Mouse (Mus musculus): Measurements from ENCODE around the gene Zfhx3. TPM values are rescaled to one million over a fixed set of nuclear protein-coding genes. Genes with fewer than 3 reads are reported as not detected.

Zfhx3 gene
- polyA plus RNA-seq, 1 experiment: 2.5 TPM

- Histone ChIP-seq H3K36me3 (ENCODE audit: control insufficient read depth, insufficient read depth, low read length) (no peaks in the 10 kb centered on the region), H3K27ac (ENCODE audit: insufficient read depth, low read depth, low read length) (no peak overlapping the region), H3K4me1 (ENCODE audit: control insufficient read depth, insufficient read depth, low read length) (no peaks in the 10 kb centered on the region), H3K4me3 (ENCODE audit: insufficient read depth, low read depth, low read length) (no peak overlapping the region), H3K27me3 (replicated peaks; ENCODE audit: control insufficient read depth, insufficient read depth, low read length) (no peaks in the 10 kb centered on the region)
- no peak for TF ChIP-seq POLR2A (IDR thresholded peaks at IDR 0.05; ENCODE audit: low read depth, low read length)
- no peak for TF ChIP-seq CTCF (conservative IDR thresholded peaks at IDR 0.05; ENCODE audit: insufficient read depth, insufficient read length, low read depth, low read length)
- 86% methylated on average over 3 of the region's 3 CpGs for WGBS
- DNase-seq: no peak
Observed at GRCm38 (mm10) chr8:108796882-108797281, 854.4 kb downstream of the Zfhx3 start.

GRCm38 (mm10) chr8:108798012-108798411 is 855.6 kb downstream of the Zfhx3 start:
- DNase-seq: peak; percentile 94
- TF ChIP-seq CTCF (conservative IDR thresholded peaks at IDR 0.05; ENCODE audit: insufficient read depth, insufficient read length, low read depth, low read length): no peak
- TF ChIP-seq POLR2A (IDR thresholded peaks at IDR 0.05; ENCODE audit: low read depth, low read length): no peak
- Histone ChIP-seq H3K4me3 (ENCODE audit: insufficient read depth, low read depth, low read length) (no peak overlapping the region), H3K4me1 (ENCODE audit: control insufficient read depth, insufficient read depth, low read length) (no peaks in the 10 kb centered on the region), H3K27me3 (replicated peaks; ENCODE audit: control insufficient read depth, insufficient read depth, low read length) (no peaks in the 10 kb centered on the region), H3K27ac (ENCODE audit: insufficient read depth, low read depth, low read length) (no peak overlapping the region), H3K36me3 (ENCODE audit: control insufficient read depth, insufficient read depth, low read length) (no peaks in the 10 kb centered on the region)
- 21% methylated on average over 12 of the region's 12 CpGs for WGBS

- H3K4me3 ChIP-seq (ENCODE audit: insufficient read depth, low read depth, low read length): no peak overlapping the region
- 91% methylated on average over 6 of the region's 6 CpGs for WGBS
- H3K27me3 ChIP-seq (replicated peaks; ENCODE audit: control insufficient read depth, insufficient read depth, low read length): no peaks in the 10 kb centered on the region
- H3K27ac ChIP-seq (ENCODE audit: insufficient read depth, low read depth, low read length): no peak overlapping the region
- TF ChIP-seq CTCF (conservative IDR thresholded peaks at IDR 0.05; ENCODE audit: insufficient read depth, insufficient read length, low read depth, low read length): no peak
- no peak for TF ChIP-seq POLR2A (IDR thresholded peaks at IDR 0.05; ENCODE audit: low read depth, low read length)
- H3K4me1 ChIP-seq (ENCODE audit: control insufficient read depth, insufficient read depth, low read length): no peaks in the 10 kb centered on the region
- DNase-seq: no peak
- no peaks in the 10 kb centered on the region for H3K36me3 ChIP-seq (ENCODE audit: control insufficient read depth, insufficient read depth, low read length)
Observed at GRCm38 (mm10) chr8:108799250-108799649, 856.8 kb downstream of the Zfhx3 start.

GRCm38 (mm10) chr8:108800357-108800756 is 857.9 kb downstream of the Zfhx3 start:
- no peaks in the 10 kb centered on the region for H3K36me3 ChIP-seq (ENCODE audit: control insufficient read depth, insufficient read depth, low read length)
- TF ChIP-seq POLR2A (IDR thresholded peaks at IDR 0.05; ENCODE audit: low read depth, low read length) (no peak), CTCF (conservative IDR thresholded peaks at IDR 0.05; ENCODE audit: insufficient read depth, insufficient read length, low read depth, low read length) (no peak)
- DNase-seq: no peak
- no peak overlapping the region for H3K4me3 ChIP-seq (ENCODE audit: insufficient read depth, low read depth, low read length)
- WGBS: 94% methylated on average over 15 of the region's 15 CpGs
- H3K27me3 ChIP-seq (replicated peaks; ENCODE audit: control insufficient read depth, insufficient read depth, low read length): no peaks in the 10 kb centered on the region
- no peaks in the 10 kb centered on the region for H3K4me1 ChIP-seq (ENCODE audit: control insufficient read depth, insufficient read depth, low read length)
- no peak overlapping the region for H3K27ac ChIP-seq (ENCODE audit: insufficient read depth, low read depth, low read length)

GRCm38 (mm10) chr8:108803017-108803416 is 860.6 kb downstream of the Zfhx3 start:
- no peak for TF ChIP-seq POLR2A (IDR thresholded peaks at IDR 0.05; ENCODE audit: low read depth, low read length)
- TF ChIP-seq CTCF (conservative IDR thresholded peaks at IDR 0.05; ENCODE audit: insufficient read depth, insufficient read length, low read depth, low read length): no peak
- H3K4me1 ChIP-seq (ENCODE audit: control insufficient read depth, insufficient read depth, low read length): no peaks in the 10 kb centered on the region
- H3K4me3 ChIP-seq (ENCODE audit: insufficient read depth, low read depth, low read length): no peak overlapping the region
- 68% methylated on average over 6 of the region's 6 CpGs for WGBS
- no peak overlapping the region for H3K27ac ChIP-seq (ENCODE audit: insufficient read depth, low read depth, low read length)
- no peaks in the 10 kb centered on the region for H3K36me3 ChIP-seq (ENCODE audit: control insufficient read depth, insufficient read depth, low read length)
- H3K27me3 ChIP-seq (replicated peaks; ENCODE audit: control insufficient read depth, insufficient read depth, low read length): no peaks in the 10 kb centered on the region
- DNase-seq: no peak

GRCm38 (mm10) chr8:108811694-108812093 is 869.2 kb downstream of the Zfhx3 start:
- no peak for TF ChIP-seq CTCF (conservative IDR thresholded peaks at IDR 0.05; ENCODE audit: insufficient read depth, insufficient read length, low read depth, low read length)
- TF ChIP-seq POLR2A (IDR thresholded peaks at IDR 0.05; ENCODE audit: low read depth, low read length): no peak
- WGBS: 81% methylated on average over 10 of the region's 10 CpGs

GRCm38 (mm10) chr8:108813375-108813774 is 870.9 kb downstream of the Zfhx3 start:
- no peak overlapping the region for H3K27ac ChIP-seq (ENCODE audit: insufficient read depth, low read depth, low read length)
- H3K4me1 ChIP-seq (ENCODE audit: control insufficient read depth, insufficient read depth, low read length): no peaks in the 10 kb centered on the region
- no peak for TF ChIP-seq POLR2A (IDR thresholded peaks at IDR 0.05; ENCODE audit: low read depth, low read length)
- no peak for TF ChIP-seq CTCF (conservative IDR thresholded peaks at IDR 0.05; ENCODE audit: insufficient read depth, insufficient read length, low read depth, low read length)
- DNase-seq: no peak
- H3K27me3 ChIP-seq (replicated peaks; ENCODE audit: control insufficient read depth, insufficient read depth, low read length): no peaks in the 10 kb centered on the region
- H3K4me3 ChIP-seq (ENCODE audit: insufficient read depth, low read depth, low read length): no peak overlapping the region
- H3K36me3 ChIP-seq (ENCODE audit: control insufficient read depth, insufficient read depth, low read length): no peaks in the 10 kb centered on the region
- 81% methylated on average over 12 of the region's 12 CpGs for WGBS

More at GRCm38 (mm10) chr8:108811694-108812093, 869.2 kb downstream of the Zfhx3 start:
- H3K27me3 ChIP-seq (replicated peaks; ENCODE audit: control insufficient read depth, insufficient read depth, low read length): no peaks in the 10 kb centered on the region
- no peak for DNase-seq
- no peaks in the 10 kb centered on the region for H3K36me3 ChIP-seq (ENCODE audit: control insufficient read depth, insufficient read depth, low read length)
- H3K27ac ChIP-seq (ENCODE audit: insufficient read depth, low read depth, low read length): no peak overlapping the region
- H3K4me1 ChIP-seq (ENCODE audit: control insufficient read depth, insufficient read depth, low read length): no peaks in the 10 kb centered on the region
- no peak overlapping the region for H3K4me3 ChIP-seq (ENCODE audit: insufficient read depth, low read depth, low read length)

Data from kidney, adult 2 months (tissue).